Mouse (Mus musculus) splenic B cell, adult 2 months (primary cell): Measurements from ENCODE around the gene Cuedc1.

ENCODE experiments used
- DNase-seq: peaks from one replicate; pipeline ENCODE4 v3.0.0-alpha.2; 2011; ENCODE audit warnings: low read depth, low spot score
- H3K27me3 ChIP-seq: 2 replicates; pipeline ENCODE4 v1.6.1; 2012; ENCODE audit warnings: mild to moderate bottlenecking, low read length, moderate library complexity, mixed read lengths; ENCODE audit not compliant: control insufficient read depth, poor library complexity, insufficient read depth, severe bottlenecking
- H3K36me3 ChIP-seq: 2 replicates; pipeline ENCODE4 v1.6.1; 2012; ENCODE audit warnings: mild to moderate bottlenecking, low read length, moderate library complexity, mixed read lengths; ENCODE audit not compliant: control insufficient read depth, poor library complexity, insufficient read depth, severe bottlenecking

The Cuedc1 gene

DNA sequence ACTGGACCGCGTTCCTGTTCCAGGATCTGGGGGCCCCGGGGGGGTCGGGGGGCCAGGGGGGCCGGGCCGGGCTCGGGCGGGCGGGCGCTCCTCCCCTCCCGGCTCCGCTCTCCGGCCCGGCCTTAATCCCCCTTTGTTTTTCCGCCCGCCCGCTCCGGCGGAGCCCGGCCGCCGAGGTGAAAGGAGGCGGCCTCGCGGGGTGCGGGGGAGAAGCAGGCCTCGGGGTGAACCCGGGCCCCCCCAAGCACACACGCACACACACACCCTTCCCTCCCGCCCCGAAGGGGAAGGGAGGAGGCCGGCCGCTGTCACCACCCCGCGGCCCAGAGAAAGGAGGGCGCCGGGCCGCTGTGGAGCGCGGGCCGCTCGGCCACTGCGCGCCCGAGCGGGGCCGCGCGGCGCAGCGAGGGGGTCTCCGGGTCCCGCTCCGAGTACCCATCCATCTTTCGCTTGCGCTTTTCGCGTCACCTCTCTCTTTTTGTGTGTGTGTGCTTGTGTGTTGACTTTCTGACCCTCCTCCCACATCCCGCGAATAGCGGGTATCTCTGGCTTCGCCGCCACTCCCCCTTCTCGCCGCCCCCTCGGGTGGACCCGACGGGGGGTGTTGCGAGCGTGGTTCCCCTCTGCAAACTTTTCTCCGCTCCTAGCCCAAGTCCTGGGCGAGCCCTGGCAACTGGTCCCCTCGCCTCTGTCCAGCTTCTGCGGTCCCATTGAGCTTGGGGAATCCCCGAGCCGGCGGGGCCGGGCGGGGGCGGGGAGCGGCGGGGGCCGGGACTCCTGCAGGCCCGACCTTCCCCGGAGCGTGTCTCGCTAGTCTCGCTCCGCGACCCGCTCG is 29.2 kb upstream of the Cuedc1 start:
- DNase-seq: peak; percentile 56
- no peaks in the 10 kb centered on the region for H3K27me3 ChIP-seq
- H3K36me3 ChIP-seq: peaks cover 3% of the 10 kb centered on the region; the same call in 1 of the 2 replicates

- no peak for DNase-seq
- no peaks in the 10 kb centered on the region for H3K27me3 ChIP-seq
- peaks cover 3% of the 10 kb centered on the region; the same call in 1 of the 2 replicates for H3K36me3 ChIP-seq
Observed at GRCm38 (mm10) chr11:88069246-88069570, 28.6 kb upstream of the Cuedc1 start.

- H3K27me3 ChIP-seq: no peaks in the 10 kb centered on the region
- peak; percentile 55 for DNase-seq
- H3K36me3 ChIP-seq: peaks cover 8% of the 10 kb centered on the region
Observed at GRCm38 (mm10) chr11:88070392-88070791, 27.5 kb upstream of the Cuedc1 start.

DNA sequence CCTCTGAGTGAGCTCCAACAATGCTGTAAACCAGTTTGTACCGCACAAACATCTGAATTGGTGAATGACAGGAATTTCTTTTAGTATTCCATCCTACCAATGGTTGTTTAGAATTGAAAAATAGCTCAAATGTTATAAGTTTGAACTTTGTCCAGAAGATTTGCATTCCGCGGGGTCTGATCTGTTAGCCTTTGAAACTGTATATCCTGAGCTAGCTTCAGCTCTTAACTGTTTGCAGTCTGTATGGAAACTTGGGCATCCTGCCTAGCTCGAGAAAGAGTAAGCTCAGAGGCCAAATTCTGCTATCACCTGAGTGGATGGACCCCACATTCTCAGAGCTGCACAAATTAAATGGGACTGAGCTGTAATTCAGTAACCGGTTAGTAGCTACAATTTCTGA is 26.7 kb upstream of the Cuedc1 start:
- DNase-seq: no peak
- peaks cover 8% of the 10 kb centered on the region for H3K36me3 ChIP-seq
- H3K27me3 ChIP-seq: no peaks in the 10 kb centered on the region

DNA sequence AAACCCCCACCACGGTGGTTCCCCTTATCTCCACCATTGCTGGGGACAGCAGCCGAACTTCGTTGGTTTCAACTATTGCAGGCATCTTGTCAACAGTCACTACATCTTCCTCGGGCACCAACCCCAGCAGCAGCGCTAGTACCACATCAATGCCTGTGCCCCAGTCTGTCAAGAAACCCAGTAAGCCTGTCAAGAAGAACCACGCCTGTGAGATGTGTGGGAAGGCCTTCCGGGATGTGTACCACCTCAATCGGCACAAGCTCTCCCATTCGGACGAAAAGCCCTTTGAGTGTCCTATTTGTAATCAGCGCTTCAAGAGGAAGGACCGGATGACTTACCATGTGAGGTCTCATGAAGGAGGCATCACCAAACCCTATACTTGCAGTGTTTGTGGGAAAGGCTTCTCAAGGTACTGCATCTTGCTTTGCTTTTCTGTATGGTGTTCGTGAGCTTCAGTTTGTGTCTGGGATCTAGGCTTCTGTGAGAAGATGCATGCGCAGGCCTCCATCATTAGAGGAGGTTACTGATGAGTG is 24.4 kb upstream of the Cuedc1 start:
- no peak for DNase-seq
- H3K27me3 ChIP-seq: no peaks in the 10 kb centered on the region
- peaks cover 11% of the 10 kb centered on the region for H3K36me3 ChIP-seq

- DNase-seq: no peak
- Histone ChIP-seq H3K36me3 (peaks cover 13% of the 10 kb centered on the region), H3K27me3 (no peaks in the 10 kb centered on the region)
Observed at GRCm38 (mm10) chr11:88075701-88076100, 22.2 kb upstream of the Cuedc1 start.

GRCm38 (mm10) chr11:88076394-88076793 is 21.5 kb upstream of the Cuedc1 start:
- H3K27me3 ChIP-seq: no peaks in the 10 kb centered on the region
- DNase-seq: no peak
- H3K36me3 ChIP-seq: peaks cover 18% of the 10 kb centered on the region

DNA sequence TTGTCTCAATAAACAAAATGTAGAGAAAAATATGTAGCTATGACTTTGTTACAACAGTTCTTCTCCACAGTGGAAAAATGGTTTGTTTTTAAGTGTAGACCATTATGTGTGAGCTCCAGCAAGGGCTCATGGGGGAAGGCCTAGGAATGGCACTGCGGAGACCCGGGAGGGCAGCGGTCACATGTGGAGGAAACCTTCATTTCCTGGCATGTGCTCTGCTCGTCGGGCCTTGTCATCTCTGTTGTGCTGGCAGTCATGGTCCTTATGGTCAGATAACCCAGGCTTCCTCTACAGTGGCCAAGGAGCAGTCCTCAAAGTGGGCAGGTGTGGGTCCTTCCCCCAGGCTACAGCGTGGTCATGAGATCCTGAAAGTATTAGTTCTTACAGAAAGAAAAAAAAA is 14.2 kb upstream of the Cuedc1 start:
- Histone ChIP-seq H3K36me3 (peaks cover 15% of the 10 kb centered on the region), H3K27me3 (no peaks in the 10 kb centered on the region)
- no peak for DNase-seq

- DNase-seq: peak; percentile 75
Observed at GRCm38 (mm10) chr11:88086737-88087627, 10.9 kb upstream of the Cuedc1 start.

DNA sequence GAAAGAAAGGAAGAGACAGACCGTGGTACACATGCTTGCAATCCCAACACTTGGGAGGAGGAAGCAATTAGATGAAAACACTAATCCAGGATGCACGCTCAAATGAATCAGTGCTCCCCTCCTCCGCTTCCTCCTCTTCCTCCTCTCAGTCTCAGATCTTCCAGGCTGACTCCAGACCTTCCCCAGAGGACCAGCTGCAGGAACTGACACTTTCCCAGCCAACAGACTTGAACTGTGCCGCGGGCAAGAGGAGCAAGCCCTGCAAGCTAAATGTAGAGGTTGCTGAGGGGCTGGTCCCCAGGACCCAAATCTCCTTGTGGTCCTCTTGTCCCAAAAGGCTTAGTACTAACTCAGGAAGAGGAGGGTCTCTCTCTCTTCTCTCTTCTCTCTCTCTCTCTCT is 8.7 kb upstream of the Cuedc1 start:
- Histone ChIP-seq H3K27me3 (no peaks in the 10 kb centered on the region), H3K36me3 (peaks cover 2% of the 10 kb centered on the region; the same call in 1 of the 2 replicates)
- DNase-seq: no peak

More at GRCm38 (mm10) chr11:88086737-88087627, 10.9 kb upstream of the Cuedc1 start:
- peaks cover 6% of the 10 kb centered on the region for H3K36me3 ChIP-seq
- H3K27me3 ChIP-seq: no peaks in the 10 kb centered on the region

DNA sequence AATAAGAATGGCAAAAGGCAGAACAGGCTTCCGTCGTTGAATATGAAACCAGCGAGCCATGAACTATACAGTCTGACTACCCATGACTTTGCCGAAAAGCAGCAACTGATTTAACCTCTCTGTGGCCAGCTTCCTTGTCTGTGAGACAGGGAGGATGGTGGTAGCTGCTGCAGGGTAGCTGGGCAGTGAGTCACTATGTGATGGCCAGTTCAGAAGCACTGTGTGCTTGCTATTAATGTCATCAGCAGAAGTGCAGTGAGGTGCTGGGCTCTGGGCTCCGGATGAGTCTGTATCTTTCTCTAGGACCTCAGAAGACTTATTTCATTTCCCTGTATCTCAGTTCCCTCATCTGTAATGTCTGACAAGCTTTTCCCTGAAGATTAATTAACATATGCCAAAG is 7.6 kb upstream of the Cuedc1 start:
- no peaks in the 10 kb centered on the region for H3K36me3 ChIP-seq
- no peaks in the 10 kb centered on the region for H3K27me3 ChIP-seq
- DNase-seq: peak; percentile 26

GRCm38 (mm10) chr11:88091949-88092348 is 5.9 kb upstream of the Cuedc1 start:
- peak; percentile 80 for DNase-seq
- Histone ChIP-seq H3K36me3 (no peaks in the 10 kb centered on the region), H3K27me3 (no peaks in the 10 kb centered on the region)

DNA sequence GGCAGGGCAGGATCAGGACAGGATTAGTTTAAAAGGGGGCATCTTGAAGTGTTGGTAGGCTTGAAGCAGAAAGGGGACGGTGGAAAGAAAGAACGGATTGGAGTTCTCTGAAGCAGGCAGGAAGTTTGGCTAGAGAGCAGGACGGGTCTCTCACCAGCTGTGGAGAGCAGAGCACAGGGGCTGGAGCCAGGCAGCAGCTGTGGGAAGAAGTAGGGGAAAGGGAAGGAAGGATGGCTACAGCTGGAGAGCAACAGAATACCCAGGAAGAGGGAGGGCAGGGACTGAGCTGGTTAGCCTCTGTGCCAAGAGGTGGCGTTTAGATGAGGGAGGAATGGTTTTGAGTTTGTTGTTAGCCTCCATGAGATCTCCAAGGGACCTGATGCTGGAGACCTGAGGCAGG is 685 bp upstream of the Cuedc1 start:
- DNase-seq: no peak
- H3K36me3 ChIP-seq: no peaks in the 10 kb centered on the region
- H3K27me3 ChIP-seq: no peaks in the 10 kb centered on the region

- Histone ChIP-seq H3K36me3 (no peaks in the 10 kb centered on the region), H3K27me3 (no peaks in the 10 kb centered on the region)
- DNase-seq: peak; percentile 80
Observed at GRCm38 (mm10) chr11:88098787-88099598, 1.1 kb downstream of the Cuedc1 start.
